Mouse (Mus musculus): ENCODE measurements around the gene Ano5.

Gene Ano5

DNA sequence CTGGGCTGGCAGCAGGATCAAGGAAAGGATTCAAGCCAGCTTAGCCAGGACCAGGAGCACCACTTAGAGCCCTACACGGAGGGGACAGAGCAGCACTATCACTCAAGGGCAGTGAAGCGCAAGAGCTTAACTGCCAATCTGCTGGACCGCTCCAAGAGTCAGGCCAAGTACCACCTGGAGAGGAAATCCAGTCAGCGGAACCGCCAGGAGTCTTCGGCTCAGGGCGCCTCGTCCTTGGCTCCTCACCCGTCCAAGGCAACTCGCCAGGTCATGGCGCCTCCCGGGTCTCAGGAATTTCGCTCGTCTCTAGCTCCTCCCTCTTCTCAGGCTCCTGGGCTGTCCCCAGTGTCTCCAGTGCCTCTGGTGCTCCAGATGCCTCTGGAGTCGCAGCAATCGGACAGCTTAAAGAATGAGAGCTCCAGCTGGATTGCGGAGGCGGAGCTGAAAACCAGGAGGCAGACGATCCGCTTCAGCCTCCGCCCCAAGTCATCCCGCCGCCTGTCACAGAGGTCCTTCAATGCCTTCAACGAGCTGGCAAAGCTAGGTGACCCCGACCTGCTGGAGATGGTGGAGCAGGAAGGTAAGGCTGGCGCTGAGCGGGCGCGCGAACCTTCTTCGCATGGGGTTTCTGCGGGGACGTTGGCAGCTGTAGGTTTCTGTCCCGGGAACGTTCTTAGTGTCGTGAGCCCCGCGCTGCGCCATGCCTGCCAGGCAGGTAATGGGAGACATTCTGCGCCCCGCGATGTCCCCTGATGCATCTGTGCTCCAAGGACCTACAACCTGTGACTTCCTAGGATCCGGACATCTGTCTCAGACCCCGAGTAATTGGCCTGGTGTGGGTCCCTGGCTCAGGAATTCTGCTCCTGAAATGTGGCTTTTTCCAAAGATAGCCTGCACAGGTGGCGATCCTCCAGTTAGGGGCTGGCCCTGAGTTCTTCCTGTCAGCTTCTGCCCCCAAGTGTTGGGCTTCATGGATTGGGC lies at the start of gene Ano5:
Gene Ano5 (plus strand): TSS at position 359 of the 981 bp plus-strand sequence.
- CTCF ChIA-PET, result no interaction called here

DNA sequence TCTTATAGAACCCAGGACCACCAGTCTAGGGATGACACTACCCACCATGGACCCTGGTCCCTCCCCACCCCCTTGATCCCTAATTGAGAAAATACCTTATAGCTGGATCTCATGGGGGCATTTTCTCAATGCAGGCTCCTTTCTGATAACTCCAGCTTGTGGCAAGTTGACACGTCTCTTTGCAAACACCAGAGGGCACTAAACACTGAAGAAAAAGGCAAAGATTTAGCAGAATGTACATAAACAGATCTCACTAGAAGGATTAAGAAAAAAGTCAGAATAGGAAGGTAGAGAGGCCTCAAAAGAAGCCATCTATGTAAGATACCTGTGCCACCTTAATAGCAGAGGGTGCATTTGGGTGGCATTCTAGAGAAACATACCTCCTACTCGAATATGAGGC lies 11.4 kb upstream of the Ano5 start:
- CTCF ChIA-PET, result no interaction called here

DNA sequence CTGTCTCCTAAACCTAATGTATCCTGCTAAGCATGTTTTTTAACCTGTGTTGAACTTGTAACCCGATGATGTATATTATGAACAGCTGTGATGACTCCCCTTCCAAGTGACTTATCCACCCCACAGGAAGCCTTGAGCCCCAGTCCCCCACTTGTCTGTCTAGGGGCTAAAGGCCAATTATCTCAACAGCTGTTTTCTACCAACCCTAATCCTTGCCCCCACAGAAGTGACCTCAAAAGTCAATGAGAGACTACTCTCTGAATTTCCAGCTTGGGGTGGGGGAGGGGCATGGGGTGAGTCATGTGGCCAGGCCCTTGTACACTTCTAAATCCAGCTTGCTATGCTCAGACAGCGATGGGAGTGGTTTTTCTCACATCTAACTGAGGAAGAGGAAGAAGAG lies 6.9 kb upstream of the Ano5 start:
- CTCF ChIA-PET, result no interaction called here

DNA sequence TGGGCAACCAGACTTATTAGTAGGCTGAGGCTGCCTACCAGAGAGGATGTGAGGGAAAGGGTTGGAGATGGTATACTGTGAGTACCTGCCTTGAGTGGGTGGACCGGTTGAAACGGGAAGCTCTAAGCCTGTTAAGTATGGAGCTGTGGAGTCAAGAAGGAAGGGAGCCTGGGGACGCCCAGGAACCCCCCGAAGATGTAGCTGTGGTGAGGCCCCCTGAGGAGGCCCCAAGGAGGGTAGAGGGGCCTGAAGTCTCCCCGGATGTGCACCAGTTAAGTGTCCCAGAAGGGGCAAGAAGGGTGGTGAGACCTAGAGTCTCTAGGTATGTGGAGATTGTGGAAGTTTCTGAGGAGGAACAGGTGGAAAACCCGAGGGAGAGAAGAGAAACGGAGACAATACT lies 682 bp upstream of the Ano5 start:
- CTCF ChIA-PET, result no interaction called here

DNA sequence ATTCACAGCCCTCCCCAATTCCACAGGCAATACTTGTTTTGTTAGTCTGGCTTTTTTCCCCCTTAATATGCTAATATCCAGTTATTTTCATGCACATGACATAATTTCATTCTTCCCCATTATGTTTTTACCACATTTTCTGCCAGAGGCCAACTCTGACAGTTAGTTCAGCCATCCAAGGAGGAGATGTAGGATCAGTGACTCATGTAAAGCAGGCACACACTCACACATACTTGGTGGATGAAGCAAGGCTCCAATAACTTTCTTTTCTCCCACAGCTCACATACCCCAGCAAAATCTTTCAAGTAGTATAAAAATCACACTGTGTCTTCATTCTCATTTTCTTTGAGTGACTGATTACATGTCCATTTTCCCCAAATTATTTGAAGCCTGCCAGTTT lies 28.5 kb downstream of the Ano5 start:
- CTCF ChIA-PET, result no interaction called here

DNA sequence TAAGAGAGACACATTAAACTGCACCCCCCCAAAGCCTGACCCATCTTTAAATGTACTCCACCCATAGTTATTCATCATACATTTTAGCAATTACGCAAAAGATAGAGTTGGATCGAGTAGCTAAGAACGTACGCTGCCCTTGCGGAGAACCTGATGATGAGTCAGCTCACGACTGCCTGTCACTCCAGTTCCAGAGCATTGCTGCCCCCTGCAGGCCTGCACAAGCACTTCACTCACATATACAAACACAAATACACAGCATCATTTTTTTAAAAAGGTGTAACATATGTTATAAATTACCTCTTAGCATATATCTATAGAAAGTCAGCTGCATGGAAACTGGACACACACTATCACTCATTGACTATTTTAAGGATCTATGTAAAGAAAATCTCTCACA lies 29.9 kb downstream of the Ano5 start:
- CTCF ChIA-PET, result no interaction called here

DNA sequence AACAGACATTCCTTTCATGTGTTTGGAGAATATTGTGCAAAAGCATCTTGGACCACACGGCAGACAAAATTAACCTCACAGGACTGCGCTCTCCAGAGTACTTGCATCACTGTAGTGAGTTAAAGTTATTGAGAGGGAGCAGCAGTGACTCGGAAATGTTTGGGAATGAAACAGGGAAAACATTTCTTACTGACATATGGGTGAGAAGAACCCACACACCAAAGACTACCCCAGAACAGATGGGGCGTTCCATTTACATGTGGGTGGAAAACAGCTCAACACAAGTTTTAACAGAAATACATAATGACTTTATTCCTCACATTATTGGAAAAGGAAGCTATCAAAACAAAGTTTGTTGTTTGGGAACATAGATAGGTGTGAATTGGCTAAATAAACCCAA lies 89.2 kb downstream of the Ano5 start:
- CTCF ChIA-PET, result no interaction called here

DNA sequence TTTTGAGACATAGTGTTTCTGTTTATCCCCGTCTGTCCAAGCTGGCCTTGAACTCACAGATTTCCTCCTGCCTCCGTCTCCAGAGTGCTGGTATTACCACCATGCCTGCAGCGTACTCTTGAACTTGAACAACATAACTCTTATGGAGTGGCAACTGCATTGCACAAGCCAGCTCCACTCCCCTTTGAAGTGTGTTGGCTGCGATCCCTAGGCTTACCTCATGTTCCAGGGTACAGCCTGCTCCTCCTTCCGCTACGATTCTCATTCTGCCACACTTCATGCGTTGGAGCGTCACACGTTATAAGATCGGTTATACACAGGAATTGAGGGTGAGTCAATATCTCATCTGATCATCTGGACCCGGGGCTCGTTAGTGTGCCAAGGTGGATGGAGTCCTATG lies 92.9 kb downstream of the Ano5 start:
- CTCF ChIA-PET, result no interaction called here

DNA sequence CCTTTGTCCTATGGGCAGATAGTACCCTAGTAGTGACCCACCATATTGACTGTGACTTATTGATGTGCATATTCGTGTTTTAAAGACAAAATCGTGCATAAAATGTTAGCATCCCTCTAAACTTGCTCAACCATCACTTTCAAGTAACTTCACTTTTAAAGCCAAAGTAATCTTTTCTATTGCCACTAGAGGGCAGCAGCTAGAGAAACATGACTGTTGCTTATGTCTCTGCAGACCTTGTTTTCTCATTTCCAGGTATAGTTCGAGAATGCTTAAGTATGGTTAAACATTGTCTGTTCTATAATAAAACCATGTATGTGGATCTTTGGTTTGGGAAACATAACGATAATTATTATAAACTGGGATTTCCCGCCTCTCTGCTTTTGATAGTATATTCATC lies 103.6 kb downstream of the Ano5 start:
- CTCF ChIA-PET, result no interaction called here

DNA sequence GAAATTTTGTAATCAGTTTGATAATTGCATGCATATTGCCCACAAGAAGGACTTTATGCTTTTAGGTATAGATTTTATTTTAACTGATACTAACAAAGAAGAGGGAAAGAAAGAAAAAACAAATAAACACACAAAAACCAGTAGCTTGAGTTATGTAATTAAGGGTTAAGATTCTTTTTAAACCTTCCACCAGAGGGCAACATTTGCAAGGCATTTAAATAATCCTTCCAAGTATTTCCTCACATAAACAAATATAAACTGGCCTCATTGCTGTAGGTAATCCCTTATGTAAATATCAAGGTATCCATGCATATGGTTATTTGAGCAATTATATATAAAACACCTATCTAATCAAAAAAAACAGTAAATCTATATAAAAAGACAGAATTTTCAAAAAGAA lies 107.1 kb downstream of the Ano5 start:
- CTCF ChIA-PET, result no interaction called here

DNA sequence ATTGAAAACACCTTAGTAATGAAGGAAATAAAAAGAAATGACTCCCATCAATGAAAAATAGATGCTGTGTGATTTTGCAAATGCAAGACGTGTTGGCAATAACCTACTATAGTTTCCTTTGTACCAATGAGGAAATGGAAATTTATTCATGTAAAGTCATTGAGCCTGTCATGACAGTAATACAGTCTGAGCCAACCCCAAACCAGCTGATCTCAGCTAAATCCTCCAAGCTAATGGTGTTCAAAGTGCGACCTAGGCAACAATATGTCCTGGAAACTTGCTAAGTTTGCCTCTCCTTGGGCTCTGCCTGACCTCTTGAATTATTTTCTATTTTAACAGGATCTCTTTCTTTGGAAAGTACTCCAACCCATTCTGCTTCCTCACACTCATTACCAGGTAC lies 107.6 kb downstream of the Ano5 start:
- CTCF ChIA-PET, result no interaction called here

DNA sequence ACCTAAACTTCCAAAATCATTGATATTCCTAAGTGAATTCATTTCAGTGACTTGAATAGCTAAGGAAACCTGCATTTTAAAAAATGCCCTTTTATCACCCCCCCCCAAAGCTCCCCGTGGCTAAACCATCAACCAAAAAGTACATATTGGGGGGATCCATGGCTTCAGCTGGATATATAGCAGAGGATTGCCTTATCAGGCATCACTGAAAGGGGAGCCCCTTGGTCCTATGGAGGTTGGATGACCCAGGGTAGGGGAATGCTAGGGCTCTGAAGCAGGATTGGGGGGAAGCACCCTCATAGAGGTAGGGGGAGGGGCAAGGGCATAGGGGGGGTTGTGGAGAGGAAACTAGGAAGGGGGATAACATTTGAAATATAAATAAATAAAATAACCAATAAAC lies 109.1 kb downstream of the Ano5 start:
- CTCF ChIA-PET, result no interaction called here

DNA sequence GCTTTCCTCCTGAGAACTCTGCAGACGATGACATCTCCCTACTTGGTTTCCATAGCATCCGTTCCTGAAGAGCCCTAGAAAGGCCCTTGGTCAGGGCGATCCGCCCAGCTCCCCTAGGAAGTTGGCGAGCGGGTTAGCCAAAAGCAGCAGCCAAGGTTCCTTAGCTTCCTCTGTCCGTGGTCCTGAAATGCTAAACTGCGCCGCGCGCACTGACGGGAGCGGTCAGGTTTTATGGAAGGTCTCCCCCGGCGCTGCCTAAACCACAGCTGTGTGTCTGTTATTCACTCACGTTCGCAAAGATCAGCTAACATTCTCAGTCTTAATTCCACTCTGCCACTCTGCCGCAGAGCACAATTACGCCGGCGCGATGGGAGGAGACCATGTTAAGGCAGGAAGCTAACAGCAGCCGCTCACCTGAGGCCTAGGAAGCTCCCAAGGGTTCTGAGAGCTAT lies 110.9 kb downstream of the Ano5 start, which contains the start of gene Slc17a6:
Gene Slc17a6 (plus strand): TSS at position 313 of the 452 bp plus-strand sequence.
- CTCF ChIA-PET, result no interaction called here

DNA sequence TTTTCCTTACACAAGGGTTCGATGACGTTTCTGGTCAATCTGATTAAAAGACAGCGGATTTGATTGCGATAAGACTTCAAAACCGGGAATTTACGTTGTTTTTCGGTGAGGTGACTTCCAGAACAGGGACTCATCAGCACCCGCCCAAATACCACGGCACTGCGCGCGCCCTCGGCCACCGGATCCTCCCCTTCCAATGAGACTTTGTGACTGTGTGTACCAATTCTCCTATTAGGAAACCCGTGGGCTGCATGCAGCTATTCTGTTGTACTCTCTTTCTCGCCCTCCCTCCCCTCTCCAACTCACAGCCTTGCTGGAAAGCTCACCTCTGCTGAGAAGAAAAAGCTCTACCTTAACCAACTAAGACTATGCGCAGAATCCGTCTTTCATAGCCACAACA lies 111.4 kb downstream of the Ano5 start:
- CTCF ChIA-PET, result no interaction called here

DNA sequence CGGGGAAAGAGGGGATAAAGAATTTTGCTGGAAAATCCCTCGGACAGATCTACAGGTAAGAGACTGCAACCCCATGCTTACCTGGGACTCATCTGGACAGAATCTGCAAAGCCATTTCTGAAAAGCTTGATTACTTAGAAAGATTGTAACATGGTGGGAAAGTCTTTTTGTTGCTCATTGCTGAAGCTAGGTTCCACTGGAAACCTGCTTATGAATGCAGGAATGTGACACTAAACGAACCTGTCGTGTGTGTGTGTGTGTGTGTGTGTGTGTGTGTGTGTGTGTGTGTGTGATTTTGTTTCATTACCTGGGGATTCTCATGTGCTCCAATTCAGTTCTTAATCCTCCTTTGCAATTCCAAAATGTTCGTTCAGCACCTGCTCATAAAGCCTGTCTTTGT lies 111.8 kb downstream of the Ano5 start:
- CTCF ChIA-PET, result no interaction called here

DNA sequence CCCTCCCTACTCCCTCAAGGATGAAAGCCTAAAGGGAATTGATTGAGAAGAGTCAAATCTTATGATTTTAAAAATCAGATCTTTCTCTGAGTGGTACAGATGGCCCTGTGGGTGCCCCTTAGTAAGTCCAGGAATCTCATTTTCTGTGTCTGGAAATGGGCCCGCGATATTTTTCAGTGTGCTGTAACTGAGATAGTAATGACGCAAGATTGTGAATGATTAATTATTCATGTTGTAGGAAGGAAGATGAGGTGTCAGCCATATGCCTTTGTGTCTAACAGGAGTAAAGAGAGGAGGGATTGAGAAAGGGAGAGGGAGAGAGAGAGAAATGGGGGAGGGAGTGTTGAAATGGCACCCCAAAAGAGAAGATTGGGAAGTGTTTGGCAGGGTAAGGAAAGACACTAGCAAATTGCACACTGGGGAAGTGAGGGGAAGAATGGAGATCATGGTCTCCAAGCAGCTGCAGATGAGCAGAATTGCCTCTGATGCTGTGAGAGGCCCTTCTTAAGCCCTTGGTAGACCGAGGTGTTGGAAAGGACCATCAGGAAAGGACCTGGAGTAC lies 113.6 kb downstream of the Ano5 start:
- CTCF ChIA-PET, result no interaction called here

DNA sequence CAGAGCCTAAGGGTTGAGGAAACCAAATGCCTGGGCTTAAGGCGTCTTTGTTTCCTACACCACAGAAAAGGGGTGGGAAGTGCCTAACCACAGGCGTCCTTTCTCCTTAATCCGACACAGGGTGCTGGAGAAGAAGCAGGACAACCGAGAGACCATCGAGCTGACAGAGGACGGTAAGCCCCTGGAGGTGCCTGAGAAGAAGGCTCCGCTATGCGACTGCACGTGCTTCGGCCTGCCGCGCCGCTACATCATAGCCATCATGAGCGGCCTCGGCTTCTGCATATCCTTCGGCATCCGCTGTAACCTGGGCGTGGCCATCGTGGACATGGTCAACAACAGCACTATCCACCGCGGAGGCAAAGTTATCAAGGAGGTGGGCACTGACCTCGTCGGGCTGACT lies 114.3 kb downstream of the Ano5 start:
- CTCF ChIA-PET, result no interaction called here

DNA sequence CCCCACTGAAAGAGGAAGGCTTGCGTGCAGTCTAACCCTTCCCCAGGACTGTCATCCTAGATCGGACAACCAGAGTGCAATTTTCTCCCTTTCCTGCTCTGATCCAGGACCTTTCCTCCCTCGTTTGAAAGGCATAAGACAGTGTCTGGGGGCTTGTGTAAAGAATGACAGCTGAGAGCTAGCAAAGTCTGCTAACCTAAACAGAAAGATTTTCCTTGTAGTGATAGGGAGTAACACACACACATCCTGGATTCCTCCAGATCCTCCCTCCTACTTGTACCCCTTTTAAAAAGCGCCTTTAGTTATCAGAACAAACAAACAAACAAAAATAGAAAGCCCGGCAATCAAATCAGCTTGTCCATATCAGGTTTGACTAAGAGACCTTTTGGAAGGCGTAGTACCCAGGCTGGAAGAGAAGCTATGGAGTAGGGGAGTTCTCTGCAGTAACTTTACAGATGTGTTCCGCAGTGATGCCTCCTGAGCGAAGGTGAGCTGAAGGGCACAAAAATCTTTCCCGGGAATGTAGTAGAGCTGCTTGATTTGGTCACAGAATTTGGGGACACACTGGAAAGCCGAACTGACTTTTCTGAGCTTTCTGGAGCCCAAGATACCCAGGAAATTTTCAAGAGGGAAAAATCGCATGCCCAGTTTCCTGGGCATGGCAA lies 114.9 kb downstream of the Ano5 start:
- CTCF ChIA-PET, result no interaction called here

DNA sequence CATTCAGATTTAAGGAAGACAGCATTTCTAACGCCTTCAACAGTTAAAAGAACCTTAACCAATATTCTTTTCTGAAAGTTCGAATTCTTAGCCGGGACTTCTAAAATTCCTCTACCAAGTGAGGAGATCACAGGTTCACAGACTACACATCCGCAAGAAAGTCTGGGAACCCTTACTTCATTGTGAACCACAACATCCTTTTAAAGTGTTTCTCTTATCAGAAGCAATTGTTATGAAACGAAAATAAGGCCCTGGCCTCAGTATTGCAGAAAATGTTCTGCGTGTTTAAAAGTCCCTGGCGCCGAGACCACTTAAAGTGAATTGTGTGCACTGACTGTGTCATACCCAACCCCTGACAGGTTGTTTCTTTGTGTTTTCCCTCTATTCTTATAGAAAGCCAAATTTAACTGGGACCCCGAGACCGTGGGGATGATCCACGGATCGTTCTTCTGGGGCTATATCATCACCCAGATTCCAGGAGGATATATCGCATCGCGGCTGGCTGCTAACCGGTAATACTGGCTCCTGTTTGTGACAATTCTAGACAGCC lies 115.7 kb downstream of the Ano5 start:
- CTCF ChIA-PET, result no interaction called here

DNA sequence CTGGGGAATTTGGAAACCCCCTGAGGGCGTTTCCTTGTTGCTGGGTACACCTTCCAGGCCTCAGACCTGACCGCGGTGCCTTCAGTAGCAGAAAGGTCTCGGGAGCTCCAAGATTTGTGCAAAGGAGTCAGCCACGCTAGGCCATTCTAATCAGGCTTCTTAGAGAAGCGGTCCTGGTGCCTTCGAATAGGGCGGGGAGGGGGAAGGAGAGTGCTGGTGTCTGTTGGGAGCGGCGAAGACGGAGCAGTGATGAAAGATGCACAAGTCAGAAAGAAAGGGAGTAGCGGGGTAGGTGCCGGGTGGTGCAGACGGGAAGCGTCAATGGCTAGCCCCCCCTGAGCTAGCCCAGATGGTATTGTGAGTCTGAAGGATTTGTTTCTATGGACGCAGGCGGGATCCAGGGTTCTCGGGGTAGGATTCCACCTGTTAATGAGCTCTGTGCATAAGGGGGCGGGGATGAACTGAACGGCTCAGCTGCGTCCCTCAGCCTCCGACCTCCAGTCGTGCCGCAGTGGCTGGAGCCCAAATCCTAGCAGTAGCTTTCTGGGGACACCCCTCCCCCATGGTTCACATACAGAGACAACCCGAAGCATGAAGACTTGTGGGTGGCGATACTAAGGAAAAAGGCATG lies 116.3 kb downstream of the Ano5 start:
- CTCF ChIA-PET, result no interaction called here

DNA sequence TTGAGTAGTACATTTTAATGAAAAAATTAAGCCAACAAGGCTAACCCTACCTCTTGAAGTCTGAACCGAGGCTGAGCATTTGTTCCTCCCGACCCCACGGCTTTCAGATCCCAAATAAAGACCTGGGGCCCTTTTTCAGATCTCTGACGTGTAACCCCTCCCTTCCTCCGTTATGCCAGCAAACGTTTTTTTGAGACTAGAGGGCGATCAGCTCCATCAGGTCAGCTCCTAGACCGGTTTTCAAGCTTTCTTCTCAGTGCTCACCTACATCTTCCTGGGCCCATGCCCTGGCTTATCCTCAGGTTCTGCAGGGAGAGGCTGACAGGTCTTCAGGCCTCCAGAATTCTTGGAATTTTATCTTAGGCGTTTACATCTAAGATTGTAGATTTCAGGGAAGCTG lies 116.8 kb downstream of the Ano5 start:
- CTCF ChIA-PET, result no interaction called here

DNA sequence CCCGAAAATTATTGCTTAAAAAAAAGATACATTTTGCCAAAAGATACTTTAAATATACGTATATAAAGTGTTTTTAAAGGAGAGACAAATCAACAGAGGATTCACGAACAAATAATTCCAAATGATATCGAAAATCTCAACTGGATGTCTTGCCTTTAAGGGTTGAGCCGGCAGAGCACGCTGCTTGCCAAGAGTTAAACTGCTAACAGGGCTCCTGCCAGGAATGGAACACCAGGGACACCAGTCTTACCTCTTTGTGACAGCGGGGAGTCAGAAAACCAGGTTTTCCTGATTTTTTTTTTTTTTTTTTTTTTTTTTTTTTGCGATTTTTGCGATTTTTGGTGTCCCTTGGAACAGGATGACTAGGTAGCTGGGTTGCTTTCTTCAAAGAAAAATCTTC lies 117.5 kb downstream of the Ano5 start:
- CTCF ChIA-PET, result no interaction called here
